Mouse (Mus musculus): ENCODE data around the gene Kat2b. TPM values are rescaled to one million over a fixed set of nuclear protein-coding genes. Genes with fewer than 3 reads are reported as not detected.
"Not testable (repeated sequence)": the region's sequence is repeated elsewhere in the genome, so short reads cannot be mapped to it uniquely, and the experiment has no call there.

Gene Kat2b
- polyA plus RNA-seq, 1 experiment from 2014 or later: 8.6 TPM

- peak within 1 kb of the TSS; percentile 59 for H3K9ac ChIP-seq (replicated peaks)
- H3K4me2 ChIP-seq (replicated peaks): peak within 1 kb of the TSS; percentile 59
- WGBS: under 1% methylated on average over 78 of the region's 78 CpGs
- H3K9me3 ChIP-seq: no peaks in the 10 kb centered on the region
- H3K36me3 ChIP-seq: peaks cover 9% of the 10 kb centered on the region; the same call in 1 of the 2 replicates
- ATAC-seq (ENCODE audit: low FRiP score, low read depth): peak; percentile 99
- H3K27me3 ChIP-seq: no peaks in the 10 kb centered on the region
- peak within 1 kb of the TSS; percentile 63 for H3K4me3 ChIP-seq
- peaks cover 12% of the 10 kb centered on the region; the same call in 1 of the 2 replicates for H3K4me1 ChIP-seq
- peak within 1 kb of the TSS; percentile 97 for H3K27ac ChIP-seq (replicated peaks)
Observed at GRCm38 (mm10) chr17:53688877-53689802, 122.5 kb downstream of the Kat2b start, which contains the start of gene Sgo1. Gene Sgo1, minus strand, starts transcription at chr17:53689333.

DNA sequence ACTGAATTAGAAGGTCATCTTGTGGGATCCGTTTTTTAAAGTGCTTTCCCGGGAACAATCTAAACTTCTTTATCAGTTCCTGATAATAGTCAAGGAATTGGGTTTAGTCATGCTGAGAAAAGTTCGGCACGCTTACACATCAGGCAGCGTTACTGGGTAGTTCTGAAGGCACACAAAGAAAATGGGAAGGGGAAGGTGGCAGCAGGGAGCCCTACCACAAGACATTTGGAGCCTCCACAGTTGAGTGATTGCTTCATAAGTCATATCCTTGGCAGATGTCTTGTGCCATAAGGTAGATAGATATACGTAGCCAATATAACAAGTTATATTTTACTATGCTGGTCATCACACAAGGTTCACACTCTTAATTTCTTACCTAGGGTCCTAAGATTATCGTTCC, 123.3 kb downstream of the Kat2b start:
- Histone ChIP-seq H3K4me3 (peak overlapping the region; percentile 63), H3K27ac (replicated peaks) (peak overlapping the region; percentile 97), H3K4me1 (peaks cover 12% of the 10 kb centered on the region; the same call in 1 of the 2 replicates), H3K27me3 (no peaks in the 10 kb centered on the region), H3K9me3 (no peaks in the 10 kb centered on the region), H3K9ac (replicated peaks) (peak overlapping the region; percentile 59), H3K4me2 (replicated peaks) (peak overlapping the region; percentile 59), H3K36me3 (peaks cover 1% of the 10 kb centered on the region; the same call in 1 of the 2 replicates)
- no peak for ATAC-seq (ENCODE audit: low FRiP score, low read depth)
- WGBS: 26% methylated on average over 7 of the region's 7 CpGs

DNA sequence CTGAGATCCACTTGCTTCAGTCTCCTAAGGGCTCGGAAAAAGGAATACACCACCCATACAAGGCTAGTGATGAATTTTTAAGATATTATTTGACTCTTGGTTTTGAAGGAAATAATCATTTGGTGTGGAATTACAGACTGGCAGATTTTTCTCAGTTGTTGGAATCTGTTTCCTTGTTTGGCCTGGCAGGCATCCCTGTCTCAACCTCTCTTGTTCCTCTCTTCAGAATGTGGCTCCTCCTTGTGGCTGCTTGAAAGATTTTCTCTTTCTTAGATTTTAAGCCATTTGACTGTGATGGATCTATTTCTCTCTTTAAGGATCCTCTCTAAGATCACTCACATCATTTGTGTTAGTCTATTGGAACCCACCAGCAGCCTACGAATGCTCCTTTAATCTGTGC, 127.4 kb downstream of the Kat2b start:
- Histone ChIP-seq H3K36me3 (no peaks in the 10 kb centered on the region), H3K4me2 (replicated peaks) (no peak overlapping the region), H3K27me3 (no peaks in the 10 kb centered on the region), H3K9ac (replicated peaks) (no peak overlapping the region), H3K4me1 (peaks cover 5% of the 10 kb centered on the region; the same call in 1 of the 2 replicates), H3K9me3 (no peaks in the 10 kb centered on the region), H3K4me3 (no peak overlapping the region), H3K27ac (replicated peaks) (no peak overlapping the region)
- ATAC-seq (ENCODE audit: low FRiP score, low read depth): no peak
- WGBS: 82% methylated on average over 2 of the region's 2 CpGs

- WGBS: 91% methylated on average over 8 of the region's 8 CpGs
- not testable (repeated sequence) for ATAC-seq (ENCODE audit: low FRiP score, low read depth)
Observed at GRCm38 (mm10) chr17:53697521-53697920, 130.9 kb downstream of the Kat2b start.

GRCm38 (mm10) chr17:53714453-53714852, 147.8 kb downstream of the Kat2b start:
- Histone ChIP-seq H3K27ac (replicated peaks) (no peak overlapping the region), H3K9me3 (no peaks in the 10 kb centered on the region), H3K27me3 (no peaks in the 10 kb centered on the region), H3K4me3 (no peak overlapping the region), H3K36me3 (no peaks in the 10 kb centered on the region), H3K9ac (replicated peaks) (no peak overlapping the region), H3K4me1 (no peaks in the 10 kb centered on the region), H3K4me2 (replicated peaks) (no peak overlapping the region)
- ATAC-seq (ENCODE audit: low FRiP score, low read depth): no peak
- 74% methylated on average over 1 of the region's 1 CpGs for WGBS

More at GRCm38 (mm10) chr17:53697521-53697920, 130.9 kb downstream of the Kat2b start:
- not testable (repeated sequence) for H3K4me3 ChIP-seq; H3K36me3 ChIP-seq; H3K27me3 ChIP-seq; H3K27ac ChIP-seq (replicated peaks); H3K4me1 ChIP-seq; H3K4me2 ChIP-seq (replicated peaks); H3K9me3 ChIP-seq; H3K9ac ChIP-seq (replicated peaks)

DNA sequence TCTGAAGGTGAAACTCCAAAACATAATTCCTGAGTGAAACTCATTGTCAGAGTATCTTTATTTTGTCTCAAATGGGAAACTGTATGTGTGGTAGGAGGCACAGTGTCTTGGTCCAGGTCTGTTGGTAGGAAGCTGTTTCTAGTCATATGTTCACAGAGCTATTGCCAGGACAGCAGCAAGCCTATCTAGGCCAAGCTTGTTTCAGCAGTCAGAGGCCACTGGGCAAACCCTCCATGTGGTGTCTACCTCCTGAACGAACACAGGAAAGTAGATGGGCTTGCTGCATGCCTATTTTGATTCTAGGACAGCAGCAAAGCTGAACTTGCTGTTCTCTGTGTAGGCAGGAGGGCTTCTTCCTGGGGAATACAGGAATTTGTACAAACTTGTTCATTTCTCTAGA, 148.5 kb downstream of the Kat2b start:
- not testable (repeated sequence) for H3K9ac ChIP-seq (replicated peaks)

GRCm38 (mm10) chr17:53718474-53718873, 151.8 kb downstream of the Kat2b start:
- Histone ChIP-seq H3K4me3 (no peak overlapping the region), H3K4me2 (replicated peaks) (no peak overlapping the region), H3K4me1 (no peaks in the 10 kb centered on the region), H3K36me3 (no peaks in the 10 kb centered on the region), H3K27me3 (no peaks in the 10 kb centered on the region), H3K9me3 (no peaks in the 10 kb centered on the region), H3K27ac (replicated peaks) (no peak overlapping the region), H3K9ac (replicated peaks) (no peak overlapping the region)
- WGBS: 78% methylated on average over 1 of the region's 1 CpGs
- no peak for ATAC-seq (ENCODE audit: low FRiP score, low read depth)

More for the DNA sequence above, 148.5 kb downstream of the Kat2b start:
- H3K27ac ChIP-seq (replicated peaks); ATAC-seq (ENCODE audit: low FRiP score, low read depth); H3K27me3 ChIP-seq; H3K4me3 ChIP-seq; H3K4me2 ChIP-seq (replicated peaks); H3K4me1 ChIP-seq; H3K9me3 ChIP-seq; H3K36me3 ChIP-seq: not testable (repeated sequence)
- WGBS: 73% methylated on average over 1 of the region's 1 CpGs

DNA sequence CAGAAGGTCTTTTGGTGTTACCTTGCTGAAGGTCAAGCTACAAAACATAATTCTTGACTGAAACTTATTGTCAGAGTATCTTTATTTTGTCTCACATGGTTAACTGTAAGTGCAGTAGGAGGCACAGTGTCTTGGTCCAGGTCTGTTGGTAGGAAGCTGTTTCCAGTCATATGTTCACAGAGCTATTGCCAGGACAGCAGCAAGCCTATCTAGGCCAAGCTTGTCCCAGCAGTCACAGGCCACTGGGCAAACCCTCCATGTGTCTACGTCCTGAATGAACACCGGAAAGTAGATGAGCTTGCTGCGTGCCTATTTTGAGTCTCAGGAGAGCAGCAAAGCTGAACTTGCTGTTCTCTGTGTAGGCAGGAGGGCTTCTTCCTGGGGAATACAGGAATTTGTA, 152.3 kb downstream of the Kat2b start:
- not testable (repeated sequence) for H3K4me1 ChIP-seq; ATAC-seq (ENCODE audit: low FRiP score, low read depth); H3K9me3 ChIP-seq; H3K9ac ChIP-seq (replicated peaks); H3K27ac ChIP-seq (replicated peaks); H3K27me3 ChIP-seq; H3K36me3 ChIP-seq; H3K4me2 ChIP-seq (replicated peaks); H3K4me3 ChIP-seq
- WGBS: 88% methylated on average over 3 of the region's 3 CpGs

Other genes with a start within 250 kb of the Kat2b start
- gene Efhb, start 103.5 kb upstream of the Kat2b start, polyA plus RNA-seq (2016; fragmentation: Nextera tagmentation; extraction: Ambion mirVana): 0.38 and 0.63 TPM in 2 replicates
- 111 and 115 TPM in 2 replicates for gene Rab5a, start 87.6 kb upstream of the Kat2b start, polyA plus RNA-seq (2016; fragmentation: Nextera tagmentation; extraction: Ambion mirVana)
- gene Pp2d1, start 27.4 kb upstream of the Kat2b start, polyA plus RNA-seq (2016; fragmentation: Nextera tagmentation; extraction: Ambion mirVana): 0.40 and 0.58 TPM in 2 replicates
- 39.5 and 41.8 TPM in 2 replicates for gene Sgo1, start 122.5 kb downstream of the Kat2b start, polyA plus RNA-seq (2016; fragmentation: Nextera tagmentation; extraction: Ambion mirVana)

Measured in midbrain, embryonic 12.5 days (tissue).